Comparison of ENCODE assay signal across 9 mouse cellular contexts in genomic region chr4:141872977-141873376, GRCm38 (mm10). TPM values are rescaled to one million over a fixed set of nuclear protein-coding genes. Genes with fewer than 3 reads are reported as not detected.
A peak's percentile ranks its signal among the peaks of the same experiment; 100 is the strongest.
DNase-seq lines count a peak whose midpoint lies in the region; ATAC-seq lines count a peak whose summit lies in the region.
"Had no signal": no experiment of that assay in that cellular context is flagged by ENCODE, and none has a peak within 500 bp of the region (broad histone marks: within the 10 kb centered on the region; RNA-seq: fewer than 3 reads in every experiment).

No protein-coding gene starts in this region.

- H3K36me3 ChIP-seq in erythroblast, embryonic 14.5 days (ENCODE audit: control insufficient read depth): peaks cover 37% of the 10 kb centered on the region
- no peaks in the 10 kb centered on the region for H3K36me3 ChIP-seq in hindbrain, embryonic 12.5 days

- peak; percentile 11 for DNase-seq in Muller cell, postnatal 12 days (ENCODE audit: inconsistent ontology term)
- peak; percentile 57 for DNase-seq in lung, postnatal 10 days
- no peak for DNase-seq in adrenal gland, postnatal 36 days
- no peak for DNase-seq in adrenal gland, adult 18-20 months (ENCODE audit: low spot score in 2 of 2)
- DNase-seq in right cerebral cortex, adult 2 months (ENCODE audit: low spot score in 2 of 2): no peak

- WGBS in hindbrain, embryonic 12.5 days: 78% methylated on average over 9 of the region's 9 CpGs

- H3K4me1 ChIP-seq in erythroblast, embryonic 14.5 days (ENCODE audit: control insufficient read depth): peaks cover 65% of the 10 kb centered on the region
- H3K4me1 ChIP-seq in hindbrain, embryonic 12.5 days: peaks cover 59% of the 10 kb centered on the region

- H3K9me3 ChIP-seq in erythroblast, embryonic 14.5 days (ENCODE audit: control insufficient read depth, low read length): no peaks in the 10 kb centered on the region
- H3K9me3 ChIP-seq in hindbrain, embryonic 12.5 days (replicated peaks): no peaks in the 10 kb centered on the region

- peak overlapping the region; percentile 79 for H3K4me2 ChIP-seq in hindbrain, embryonic 12.5 days (replicated peaks)

- no peak overlapping the region for H3K27ac ChIP-seq in hindbrain, embryonic 12.5 days

- ATAC-seq in erythroblast, adult 5-6 weeks (replicated peaks; ENCODE audit: low FRiP score, poor library complexity, severe bottlenecking): no peak
- ATAC-seq in hindbrain, embryonic 12.5 days (ENCODE audit: low FRiP score): no peak

- peaks cover 20% of the 10 kb centered on the region for H3K27me3 ChIP-seq in erythroblast, embryonic 14.5 days (ENCODE audit: control insufficient read depth)
- 0 out of 2 replicates have a peak, but pooled peaks cover 3% of the 10 kb centered on the region for H3K27me3 ChIP-seq in hindbrain, embryonic 12.5 days

- peak overlapping the region; percentile 23; the same call in 1 of the 2 replicates for H3K9ac ChIP-seq in hindbrain, embryonic 12.5 days

- H3K4me3 ChIP-seq in erythroblast, embryonic 14.5 days (replicated peaks): peak overlapping the region; percentile 84
- peak overlapping the region; percentile 73 for H3K4me3 ChIP-seq in hindbrain, embryonic 12.5 days

RNA-seq across cellular contexts. Expression of gene Efhd2, which starts 1.7 kb away (rescaled TPM):
- 3.7 and 4.2 TPM in 2 replicates for polyA plus RNA-seq in erythroblast, embryonic 14.5 days (2012)
- 17.6 and 22.5 TPM in 2 replicates for total RNA-seq in erythroblast, adult 5-6 weeks (2015; ENCODE audit: low replicate concordance)
- total RNA-seq in erythroblast, adult 5-6 weeks (2017; ENCODE audit: low replicate concordance): 13.9 and 19.6 TPM in 2 replicates
- 79.7 and 83.8 TPM in 2 replicates for polyA plus RNA-seq in hindbrain, embryonic 12.5 days (2016; fragmentation: Nextera tagmentation; extraction: Ambion mirVana)
- total RNA-seq in adrenal gland, postnatal 36 days (2021): 10 to 100 TPM; 23.1 to 29.1 TPM
- total RNA-seq in adrenal gland, adult 18-20 months (2021): 10 to 100 TPM; 26.3 to 28.4 TPM

RNA-seq across cellular contexts. Expression of gene Ctrc, which starts 26.8 kb away (rescaled TPM):
- not detected in 2 replicates for polyA plus RNA-seq in erythroblast, embryonic 14.5 days (2012)
- total RNA-seq in erythroblast, adult 5-6 weeks (2015; ENCODE audit: low replicate concordance): not detected in 2 replicates
- total RNA-seq in erythroblast, adult 5-6 weeks (2017; ENCODE audit: low replicate concordance): not detected in 2 replicates
- polyA plus RNA-seq in hindbrain, embryonic 12.5 days (2016; fragmentation: Nextera tagmentation; extraction: Ambion mirVana): not detected in 2 replicates
- not detected for total RNA-seq in adrenal gland, postnatal 36 days (2021)
- not detected for total RNA-seq in adrenal gland, adult 18-20 months (2021)
- polyA plus RNA-seq: limb, embryonic 11.5 days had no signal

RNA-seq across cellular contexts. Expression of gene Cela2a, which starts 47.0 kb away (rescaled TPM):
- not detected in 2 replicates for polyA plus RNA-seq in erythroblast, embryonic 14.5 days (2012)
- total RNA-seq in erythroblast, adult 5-6 weeks (2015; ENCODE audit: low replicate concordance): not detected in 2 replicates
- total RNA-seq in erythroblast, adult 5-6 weeks (2017; ENCODE audit: low replicate concordance): not detected in 2 replicates
- not detected in 2 replicates for polyA plus RNA-seq in hindbrain, embryonic 12.5 days (2016; fragmentation: Nextera tagmentation; extraction: Ambion mirVana)
- total RNA-seq in adrenal gland, postnatal 36 days (2021): not detected
- total RNA-seq in adrenal gland, adult 18-20 months (2021): not detected
- polyA plus RNA-seq: limb, embryonic 11.5 days had no signal

Comparison
In these comparisons a context has a peak if more than half of its experiments do, and no peak if none do; other contexts are left out.
1. DNase-seq: peak in Muller cell, postnatal 12 days (single experiment) and lung, postnatal 10 days (single experiment); none in adrenal gland, postnatal 36 days (0 of 2), adrenal gland, adult 18-20 months (0 of 2) and right cerebral cortex, adult 2 months (0 of 2).